Mouse (Mus musculus) brain, embryonic 14.5 days (tissue): ENCODE results near the gene Tcf7l2.

ENCODE experiments used
- CTCF ChIP-seq: fragments of 200-500 bp; IDR thresholded peaks from 2 replicates; pipeline ENCODE4 v1.5.1; 2012; ENCODE audit warnings: inconsistent platforms, mild to moderate bottlenecking, moderate library complexity, borderline replicate concordance; ENCODE audit not compliant: insufficient read depth, insufficient read length; ENCODE audit errors: extremely low read depth
- POLR2A ChIP-seq: fragments of 200-500 bp; IDR thresholded peaks from 2 replicates; pipeline ENCODE4 v1.6.1; 2012; ENCODE audit warnings: mild to moderate bottlenecking, inconsistent platforms, borderline replicate concordance; ENCODE audit not compliant: poor library complexity, insufficient read depth, insufficient read length, severe bottlenecking; ENCODE audit errors: extremely low read depth

GRCm38 (mm10) chr19:55838389-55839035 lies 96.9 kb downstream of the Tcf7l2 start:
- TF ChIP-seq POLR2A (no peak), CTCF (no peak)
